Mouse (Mus musculus) heart, adult 2 months (tissue): Measurements from ENCODE around the gene Lgals3. TPM values are rescaled to one million over a fixed set of nuclear protein-coding genes. Genes with fewer than 3 reads are reported as not detected.

Source experiments
- DNase-seq, 2 experiments: peaks; one replicate each; pipeline ENCODE4 v3.0.0; 2021
- H3K27ac ChIP-seq: fragments of 200-600 bp; 2 replicates; pipeline ENCODE4 v1.8.1; 2022
- H3K27me3 ChIP-seq: fragments of 200-500 bp; 2 replicates; pipeline ENCODE4 v1.6.1; 2012; ENCODE audit warnings: mild to moderate bottlenecking, low read length, inconsistent platforms, mixed read lengths; ENCODE audit not compliant: control insufficient read depth, insufficient read depth
- H3K36me3 ChIP-seq: fragments of 200-500 bp; 2 replicates; pipeline ENCODE4 v1.6.1; 2012; ENCODE audit warnings: low read length, inconsistent platforms; ENCODE audit not compliant: control insufficient read depth, insufficient read depth
- H3K4me1 ChIP-seq: fragments of 200-500 bp; 2 replicates; pipeline ENCODE4 v1.6.1; 2011; ENCODE audit warnings: low read length; ENCODE audit not compliant: control insufficient read depth, insufficient read depth
- H3K4me3 ChIP-seq: fragments of 200-600 bp; 2 replicates; pipeline ENCODE4 v1.8.1; 2022
- H3K79me2 ChIP-seq: fragments of 200-500 bp; replicated peaks from 2 replicates; pipeline ENCODE4 v1.6.1; 2012; ENCODE audit warnings: mild to moderate bottlenecking, inconsistent platforms, low read length, moderate library complexity, mixed read lengths; ENCODE audit not compliant: control insufficient read depth, insufficient read depth
- H3K9ac ChIP-seq: fragments of 200-500 bp; 2 replicates; pipeline ENCODE4 v1.6.1; 2012; ENCODE audit warnings: low read depth, mild to moderate bottlenecking, control low read depth, inconsistent platforms, low read length, mixed read lengths
- CTCF ChIP-seq: fragments of 200-600 bp; IDR thresholded peaks from 2 replicates; pipeline ENCODE4 v1.8.1; 2022; ENCODE audit warnings: antibody characterized with exemption, mild to moderate bottlenecking, moderate library complexity
- EP300 ChIP-seq: fragments of 200-500 bp; IDR thresholded peaks from 2 replicates; pipeline ENCODE4 v1.6.1; 2011; ENCODE audit warnings: low read depth, low read length, control low read depth; ENCODE audit not compliant: insufficient read depth
- POLR2A ChIP-seq: fragments of 200-500 bp; IDR thresholded peaks from 2 replicates; pipeline ENCODE4 v1.6.1; 2011; ENCODE audit warnings: mild to moderate bottlenecking, low read depth, low read length, control low read depth; ENCODE audit not compliant: insufficient read depth
- WGBS: fragments of 180-500 bp; shearing (Covaris S2); methylation state at CpG from one replicate; pipeline ENCODE4 v1.1.7; 2018; 5-methylcytosine and 5-hydroxymethylcytosine counted together
- intact Hi-C: fragments of 180-260 bp; cut with DNase I; formaldehyde crosslinking; loops from one replicate; pipeline ENCODE4 v1.15.1; 2025
- polyA plus RNA-seq: library from polyadenylated mRNA; depleted of rRNA; stranded (reverse); fragments of >200 nt; gene quantifications from 2 replicates; pipeline ENCODE4 v1.2.3, GENCODE M21; 2012; rRNA removed
- total RNA-seq, 2 experiments: library from RNA; stranded (reverse); gene quantifications; 2 replicates each; pipeline ENCODE4 v1.2.3; 2021

Gene Lgals3
- total and polyA plus RNA-seq, 3 experiments = 3.2 to 19.0 (median 5.8) TPM

DNA sequence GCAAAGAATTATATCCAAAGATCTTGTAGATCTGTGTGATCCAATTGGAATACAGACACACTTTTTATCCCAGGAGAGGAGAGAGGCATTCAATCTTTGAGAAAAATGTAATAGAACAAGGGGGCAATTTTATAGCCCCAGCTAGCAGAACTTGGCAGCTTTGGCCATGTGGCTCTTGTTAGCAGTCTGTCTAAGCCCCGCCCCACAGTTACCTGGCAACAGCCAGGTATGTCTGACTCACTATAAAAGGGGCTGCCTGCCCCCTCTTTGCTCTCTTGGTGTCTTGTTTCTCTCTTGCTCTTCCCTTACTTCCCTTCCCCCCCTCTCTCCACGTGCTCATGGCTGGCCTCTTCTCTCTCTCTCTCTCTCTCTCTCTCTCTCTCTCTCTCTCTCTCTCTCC lies 54.1 kb downstream of the Lgals3 start:
- H3K9ac ChIP-seq = no peak overlapping the region
- TF ChIP-seq POLR2A (no peak), EP300 (no peak), CTCF (no peak)
- WGBS = 35% methylated on average over 2 of the region's 2 CpGs
- no peak overlapping the region for H3K27ac ChIP-seq
- H3K27me3 ChIP-seq = no peaks in the 10 kb centered on the region
- no peak for DNase-seq
- H3K79me2 ChIP-seq = no peaks in the 10 kb centered on the region
- intact Hi-C loops = no loop called here
- no peaks in the 10 kb centered on the region for H3K36me3 ChIP-seq
- no peak overlapping the region for H3K4me3 ChIP-seq
- H3K4me1 ChIP-seq = peaks cover 1% of the 10 kb centered on the region; the same call in 1 of the 2 replicates

- no peaks in the 10 kb centered on the region for H3K27me3 ChIP-seq
- H3K79me2 ChIP-seq = no peaks in the 10 kb centered on the region
- no peak overlapping the region for H3K4me3 ChIP-seq
- H3K27ac ChIP-seq = no peak overlapping the region
- peaks cover 1% of the 10 kb centered on the region; the same call in 1 of the 2 replicates for H3K4me1 ChIP-seq
- intact Hi-C loops = no loop called here
- no peaks in the 10 kb centered on the region for H3K36me3 ChIP-seq
- WGBS = 67% methylated on average over 4 of the region's 4 CpGs
- TF ChIP-seq CTCF (no peak), POLR2A (no peak), EP300 (no peak)
- no peak overlapping the region for H3K9ac ChIP-seq
- no peak for DNase-seq
These were observed 54.9 kb downstream of the Lgals3 start for GRCm38 (mm10) chr14:47422466-47422865.

GRCm38 (mm10) chr14:47432987-47433386 lies 65.4 kb downstream of the Lgals3 start:
- Histone ChIP-seq H3K4me3 (no peak overlapping the region), H3K36me3 (no peaks in the 10 kb centered on the region)
- intact Hi-C loops = no loop called here

More at GRCm38 (mm10) chr14:47432987-47433386, 65.4 kb downstream of the Lgals3 start:
- no peaks in the 10 kb centered on the region for H3K4me1 ChIP-seq
- TF ChIP-seq EP300 (no peak), CTCF (peak; percentile 56), POLR2A (no peak)
- no peak overlapping the region for H3K27ac ChIP-seq
- no peaks in the 10 kb centered on the region for H3K27me3 ChIP-seq
- no peak for DNase-seq
- H3K9ac ChIP-seq = no peak overlapping the region
- H3K79me2 ChIP-seq = no peaks in the 10 kb centered on the region

Other genes starting within 250 kb of the Lgals3 start
- 1 to 10 TPM; 6.3 to 7.0 TPM for gene Gch1, start 178.3 kb upstream of the Lgals3 start, total RNA-seq
- 4.7 and 8.9 TPM in 2 replicates for gene Gch1, start 178.3 kb upstream of the Lgals3 start, polyA plus RNA-seq
- gene Wdhd1, start 90.9 kb upstream of the Lgals3 start, total RNA-seq = under 1 TPM; 0.48 to 0.73 TPM
- gene Wdhd1, start 90.9 kb upstream of the Lgals3 start, polyA plus RNA-seq = 0.33 and 0.53 TPM in 2 replicates
- gene Socs4, start 90.8 kb upstream of the Lgals3 start, total RNA-seq = 10 to 100 TPM; 13.4 to 14.9 TPM
- gene Socs4, start 90.8 kb upstream of the Lgals3 start, polyA plus RNA-seq = 2.2 and 5.5 TPM in 2 replicates
- gene Mapk1ip1l, start 69.5 kb upstream of the Lgals3 start, total RNA-seq = 10 to 100 TPM; 29.8 to 34.2 TPM
- 14.6 and 15.0 TPM in 2 replicates for gene Mapk1ip1l, start 69.5 kb upstream of the Lgals3 start, polyA plus RNA-seq
- under 1 TPM; 0.21 to 0.89 TPM for gene Dlgap5, start 50.7 kb downstream of the Lgals3 start, total RNA-seq
- gene Dlgap5, start 50.7 kb downstream of the Lgals3 start, polyA plus RNA-seq = 0.06 and 0.32 TPM in 2 replicates
- gene Fbxo34, start 82.7 kb downstream of the Lgals3 start, total RNA-seq = 10 to 100 TPM; 10.3 to 11.3 TPM
- gene Fbxo34, start 82.7 kb downstream of the Lgals3 start, polyA plus RNA-seq = 7.4 and 8.8 TPM in 2 replicates
- gene Atg14, start 202.9 kb downstream of the Lgals3 start, total RNA-seq = 10 to 100 TPM in 1 of 2 experiments, 1 to 10 TPM in 1; 7.9 to 11.6 TPM
- gene Atg14, start 202.9 kb downstream of the Lgals3 start, polyA plus RNA-seq = 6.4 and 8.6 TPM in 2 replicates